Mouse (Mus musculus) embryonic facial prominence, embryonic 10.5 days (tissue): Measurements from ENCODE around the gene Dnajc24. TPM values are rescaled to one million over a fixed set of nuclear protein-coding genes. Genes with fewer than 3 reads are reported as not detected.
A peak's percentile ranks its signal among the peaks of the same experiment; 100 is the strongest.

Source experiments
- DNase-seq: peaks from one replicate; pipeline ENCODE4 v3.0.0-alpha.2; 2017; ENCODE audit warnings: low spot score
- H3K27ac ChIP-seq: fragments of 300-500 bp; sonication (generic); replicated peaks from 2 replicates; pipeline ENCODE4 v1.5.1; 2016; ENCODE audit warnings: mild to moderate bottlenecking
- H3K27me3 ChIP-seq: fragments of 300-500 bp; sonication (generic); replicated peaks from 2 replicates; pipeline ENCODE4 v1.6.1; 2016; ENCODE audit warnings: low read depth, mild to moderate bottlenecking; ENCODE audit not compliant: poor library complexity, severe bottlenecking
- H3K36me3 ChIP-seq: fragments of 300-500 bp; sonication (generic); replicated peaks from 2 replicates; pipeline ENCODE4 v1.6.1; 2016; ENCODE audit warnings: mild to moderate bottlenecking, moderate library complexity
- H3K4me1 ChIP-seq: fragments of 300-500 bp; sonication (generic); 2 replicates; pipeline ENCODE4 v1.6.1; 2016
- H3K4me3 ChIP-seq: fragments of 300-500 bp; sonication (generic); 2 replicates; pipeline ENCODE4 v1.5.1; 2016; ENCODE audit warnings: mild to moderate bottlenecking, moderate library complexity
- H3K9me3 ChIP-seq: fragments of 300-500 bp; sonication (generic); 2 replicates; pipeline ENCODE4 v1.6.1; 2016; ENCODE audit warnings: mild to moderate bottlenecking
- WGBS: fragments of 180-500 bp; shearing (Covaris S2); methylation state at CpG from one replicate; pipeline ENCODE4 v1.1.7; 2016; 5-methylcytosine and 5-hydroxymethylcytosine counted together
- polyA plus RNA-seq: library from polyadenylated mRNA; unstranded; fragments of >200 nt; fragmentation: Nextera tagmentation; extraction: Ambion mirVana; gene quantifications from 2 replicates; pipeline ENCODE4 v1.2.1, GENCODE M21; 2016

Dnajc24 gene
- 42.7 and 55.7 TPM in 2 replicates for polyA plus RNA-seq

GRCm38 (mm10) chr2:106002835-106003739 is at the start of gene Dnajc24:
Gene Dnajc24 (minus strand): TSS chr2:106003549.
- H3K9me3 ChIP-seq = no peaks in the 10 kb centered on the region
- H3K27ac ChIP-seq = peak within 1 kb of the TSS; percentile 89
- H3K27me3 ChIP-seq = no peaks in the 10 kb centered on the region
- WGBS = 2% methylated on average over 44 of the region's 44 CpGs
- H3K4me1 ChIP-seq = peaks cover 11% of the 10 kb centered on the region
- DNase-seq = peak; percentile 92
- H3K36me3 ChIP-seq = peaks cover 4% of the 10 kb centered on the region; the same call in 1 of the 2 replicates
- peak within 1 kb of the TSS; percentile 90 for H3K4me3 ChIP-seq

DNA sequence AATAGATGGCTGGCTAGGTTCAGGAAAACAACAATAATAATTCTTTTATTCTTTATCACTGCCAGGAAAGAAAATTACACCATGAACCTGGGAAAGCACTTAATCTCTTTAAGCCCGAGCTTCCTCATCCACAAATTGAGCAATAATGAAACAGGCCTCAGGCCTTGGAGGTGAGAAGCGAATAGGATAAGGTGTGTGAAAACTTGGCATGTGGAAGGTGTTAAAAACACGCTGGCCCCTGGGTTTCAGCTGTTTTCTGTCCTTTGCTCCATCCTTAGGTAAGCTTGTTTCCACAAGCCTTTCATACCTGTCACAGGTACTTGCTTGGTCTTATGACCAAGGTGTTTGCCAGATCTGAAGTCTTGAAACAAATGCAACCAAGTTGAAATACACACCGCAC is 43.3 kb upstream of the Dnajc24 start:
- Histone ChIP-seq H3K27ac (no peak overlapping the region), H3K36me3 (no peaks in the 10 kb centered on the region), H3K4me3 (no peak overlapping the region), H3K9me3 (no peaks in the 10 kb centered on the region), H3K4me1 (no peaks in the 10 kb centered on the region), H3K27me3 (peaks cover 3% of the 10 kb centered on the region; the same call in 1 of the 2 replicates)
- DNase-seq = no peak
- WGBS = 84% methylated on average over 4 of the region's 4 CpGs

DNA sequence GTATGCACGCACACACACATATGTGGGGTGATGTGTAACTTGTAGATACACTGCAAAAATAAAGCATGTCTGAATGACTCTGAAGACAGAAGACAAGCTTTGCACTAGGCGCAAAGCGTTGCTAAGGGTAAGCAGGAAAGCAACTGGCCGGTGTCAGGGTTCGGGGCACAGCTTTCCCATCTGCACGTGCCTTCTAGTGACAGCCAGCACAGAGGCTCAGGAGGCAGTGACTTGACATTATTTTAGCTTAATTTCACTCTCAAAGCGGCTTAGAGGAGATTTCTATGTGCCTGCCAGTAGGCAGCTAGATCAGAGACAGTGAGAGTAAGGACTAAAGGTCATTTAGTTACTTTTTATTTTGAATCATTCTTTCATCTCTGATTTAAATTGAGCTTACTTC is 39.1 kb upstream of the Dnajc24 start:
- DNase-seq = no peak
- Histone ChIP-seq H3K4me3 (no peak overlapping the region), H3K27ac (no peak overlapping the region), H3K4me1 (no peaks in the 10 kb centered on the region), H3K9me3 (no peaks in the 10 kb centered on the region), H3K27me3 (peaks cover 3% of the 10 kb centered on the region; the same call in 1 of the 2 replicates), H3K36me3 (no peaks in the 10 kb centered on the region)
- 65% methylated on average over 7 of the region's 7 CpGs for WGBS

DNA sequence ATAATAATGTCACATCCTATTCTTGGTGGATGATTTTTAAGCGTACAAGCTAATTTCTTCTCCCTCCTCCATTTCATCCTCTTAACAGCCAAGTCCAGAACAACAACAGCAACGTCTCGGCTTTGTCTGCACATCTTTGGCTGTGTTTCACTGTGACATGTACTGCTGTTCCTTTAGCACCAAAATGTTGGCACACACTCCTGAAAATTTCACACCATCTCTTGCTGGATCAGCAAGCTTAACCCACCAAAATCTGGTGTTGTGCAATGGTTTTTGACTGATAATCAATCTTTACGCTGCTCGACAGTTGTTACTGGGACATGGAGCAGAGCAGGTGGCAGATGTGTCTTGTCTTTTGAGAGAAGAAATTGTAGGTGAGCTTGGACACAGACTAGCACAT is 38.6 kb upstream of the Dnajc24 start:
- peaks cover 3% of the 10 kb centered on the region; the same call in 1 of the 2 replicates for H3K27me3 ChIP-seq
- no peak overlapping the region for H3K4me3 ChIP-seq
- H3K4me1 ChIP-seq = no peaks in the 10 kb centered on the region
- no peaks in the 10 kb centered on the region for H3K9me3 ChIP-seq
- H3K27ac ChIP-seq = no peak overlapping the region
- DNase-seq = no peak
- WGBS = 87% methylated on average over 5 of the region's 5 CpGs
- H3K36me3 ChIP-seq = no peaks in the 10 kb centered on the region

- H3K36me3 ChIP-seq = no peaks in the 10 kb centered on the region
- no peaks in the 10 kb centered on the region for H3K9me3 ChIP-seq
- H3K4me1 ChIP-seq = no peaks in the 10 kb centered on the region
- H3K4me3 ChIP-seq = no peak overlapping the region
- H3K27me3 ChIP-seq = peaks cover 8% of the 10 kb centered on the region; the same call in 1 of the 2 replicates
- DNase-seq = no peak
- H3K27ac ChIP-seq = no peak overlapping the region
- 42% methylated on average over 4 of the region's 4 CpGs for WGBS
Measured at GRCm38 (mm10) chr2:106038286-106038685, 34.9 kb upstream of the Dnajc24 start.

- H3K4me3 ChIP-seq = no peak overlapping the region
- no peaks in the 10 kb centered on the region for H3K27me3 ChIP-seq
- DNase-seq = no peak
- WGBS = 74% methylated on average over 3 of the region's 3 CpGs
- H3K27ac ChIP-seq = no peak overlapping the region
- no peaks in the 10 kb centered on the region for H3K9me3 ChIP-seq
- no peaks in the 10 kb centered on the region for H3K4me1 ChIP-seq
- H3K36me3 ChIP-seq = no peaks in the 10 kb centered on the region
Measured at GRCm38 (mm10) chr2:106024895-106025294, 21.5 kb upstream of the Dnajc24 start.

- 74% methylated on average over 2 of the region's 2 CpGs for WGBS
- H3K4me3 ChIP-seq = no peak overlapping the region
- 0 out of 2 replicates have a peak, but pooled peaks cover 3% of the 10 kb centered on the region for H3K4me1 ChIP-seq
- no peaks in the 10 kb centered on the region for H3K27me3 ChIP-seq
- no peaks in the 10 kb centered on the region for H3K9me3 ChIP-seq
- H3K36me3 ChIP-seq = no peaks in the 10 kb centered on the region
- no peak overlapping the region for H3K27ac ChIP-seq
- no peak for DNase-seq
Measured at GRCm38 (mm10) chr2:106008415-106008814, 5.1 kb upstream of the Dnajc24 start.

- no peak overlapping the region for H3K4me3 ChIP-seq
- H3K9me3 ChIP-seq = no peaks in the 10 kb centered on the region
- no peak for DNase-seq
- no peaks in the 10 kb centered on the region for H3K27me3 ChIP-seq
- peaks cover 7% of the 10 kb centered on the region; the same call in 1 of the 2 replicates for H3K36me3 ChIP-seq
- H3K27ac ChIP-seq = no peak overlapping the region
- H3K4me1 ChIP-seq = peaks cover 18% of the 10 kb centered on the region
- WGBS = 23% methylated on average over 2 of the region's 2 CpGs
Measured at GRCm38 (mm10) chr2:105987999-105988398, 15.3 kb downstream of the Dnajc24 start.

- H3K27me3 ChIP-seq = no peaks in the 10 kb centered on the region
- H3K36me3 ChIP-seq = peaks cover 7% of the 10 kb centered on the region; the same call in 1 of the 2 replicates
- H3K4me1 ChIP-seq = peaks cover 18% of the 10 kb centered on the region
- peak; percentile 61 for DNase-seq
- H3K4me3 ChIP-seq = no peak overlapping the region
- no peaks in the 10 kb centered on the region for H3K9me3 ChIP-seq
- 13% methylated on average over 1 of the region's 1 CpGs for WGBS
- peak overlapping the region; percentile 67 for H3K27ac ChIP-seq
Measured at GRCm38 (mm10) chr2:105987131-105987530, 16.2 kb downstream of the Dnajc24 start.

DNA sequence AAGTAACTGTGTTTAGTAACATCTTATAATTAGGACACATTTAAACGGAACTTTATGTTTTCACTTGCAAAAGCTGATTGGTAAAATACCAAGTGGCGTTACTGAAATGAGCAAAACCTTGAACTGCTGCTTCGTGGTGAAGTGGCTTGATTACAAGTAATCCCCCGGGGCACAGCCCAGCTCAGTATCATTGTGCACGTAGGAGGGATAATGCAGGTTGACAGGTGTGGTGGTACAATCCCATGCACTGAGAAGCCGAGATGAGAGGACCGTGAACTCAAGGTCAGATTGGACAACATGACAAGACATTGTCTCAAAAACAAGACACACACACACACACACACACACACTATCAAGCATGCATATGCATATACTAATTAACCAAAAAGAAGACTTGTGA is 18.1 kb downstream of the Dnajc24 start:
- Histone ChIP-seq H3K27me3 (no peaks in the 10 kb centered on the region), H3K4me1 (peaks cover 18% of the 10 kb centered on the region), H3K9me3 (no peaks in the 10 kb centered on the region), H3K27ac (no peak overlapping the region), H3K4me3 (no peak overlapping the region), H3K36me3 (peaks cover 9% of the 10 kb centered on the region; the same call in 1 of the 2 replicates)
- DNase-seq = peak; percentile 15
- 67% methylated on average over 7 of the region's 7 CpGs for WGBS

DNA sequence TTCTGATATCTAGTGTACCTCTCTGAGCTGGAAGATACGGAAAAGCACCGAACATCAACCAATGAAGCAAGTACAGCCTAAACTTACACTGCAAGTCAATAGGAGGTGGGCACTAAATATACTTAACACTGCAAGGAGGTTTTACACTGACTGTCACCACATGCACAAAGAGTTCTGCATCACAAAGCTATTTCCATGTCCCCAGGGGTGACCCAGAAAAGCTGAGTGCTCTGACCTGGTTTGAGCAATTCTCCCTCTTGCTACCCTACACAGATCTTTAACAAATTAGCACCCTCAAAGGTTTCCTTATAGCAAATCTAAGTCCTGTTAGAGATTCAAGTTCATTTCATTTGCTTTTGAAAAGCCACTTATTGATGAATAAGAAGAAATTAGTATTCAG is 25.3 kb downstream of the Dnajc24 start:
- Histone ChIP-seq H3K4me1 (peaks cover 10% of the 10 kb centered on the region), H3K27ac (no peak overlapping the region), H3K27me3 (no peaks in the 10 kb centered on the region), H3K36me3 (peaks cover 5% of the 10 kb centered on the region; the same call in 1 of the 2 replicates), H3K4me3 (no peak overlapping the region), H3K9me3 (no peaks in the 10 kb centered on the region)
- 95% methylated on average over 2 of the region's 2 CpGs for WGBS
- DNase-seq = no peak

DNA sequence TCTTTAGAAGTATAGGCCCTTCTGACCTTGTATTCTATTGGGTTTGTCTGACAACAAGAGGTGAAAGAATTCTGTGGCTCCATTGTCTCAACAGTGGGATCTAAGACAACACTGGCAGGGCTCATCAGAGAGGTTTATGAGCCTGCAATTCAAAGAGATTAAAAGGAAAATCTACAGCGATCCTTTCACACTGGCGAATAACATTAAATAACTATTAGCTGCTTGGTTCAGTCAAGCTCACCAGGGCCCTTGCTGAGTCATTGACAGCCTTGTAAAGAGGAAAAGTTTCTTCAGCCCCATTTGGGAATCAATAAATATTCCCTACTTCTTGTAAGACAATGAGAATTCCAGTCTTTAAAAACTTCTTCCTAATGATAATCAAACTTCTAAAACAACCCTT is 29.4 kb downstream of the Dnajc24 start:
- H3K36me3 ChIP-seq = peaks cover 14% of the 10 kb centered on the region
- no peaks in the 10 kb centered on the region for H3K9me3 ChIP-seq
- H3K4me3 ChIP-seq = no peak overlapping the region
- H3K4me1 ChIP-seq = peaks cover 12% of the 10 kb centered on the region
- H3K27me3 ChIP-seq = no peaks in the 10 kb centered on the region
- no peak overlapping the region for H3K27ac ChIP-seq
- WGBS = 17% methylated on average over 2 of the region's 2 CpGs
- no peak for DNase-seq

DNA sequence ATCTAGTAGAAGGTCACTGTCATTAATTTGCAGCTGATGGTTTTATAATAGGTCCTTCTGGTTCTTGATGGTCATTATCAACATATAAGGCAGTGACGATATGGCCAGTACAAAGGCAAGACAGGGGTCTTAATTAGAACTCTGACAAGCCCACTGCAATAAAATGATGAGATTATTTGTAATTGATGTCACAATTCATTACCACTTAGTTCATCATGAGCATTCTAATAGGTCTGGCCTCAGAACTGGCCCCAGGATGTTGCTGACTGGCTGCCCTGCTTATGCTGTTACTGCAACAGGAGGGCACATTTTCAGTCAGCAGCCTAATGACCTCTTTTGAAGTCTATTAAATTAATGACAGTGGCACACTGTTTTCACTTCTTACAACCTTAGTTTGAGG is 39.9 kb downstream of the Dnajc24 start:
- Histone ChIP-seq H3K27ac (no peak overlapping the region), H3K4me3 (no peak overlapping the region), H3K27me3 (no peaks in the 10 kb centered on the region), H3K4me1 (no peaks in the 10 kb centered on the region), H3K36me3 (peaks cover 48% of the 10 kb centered on the region), H3K9me3 (no peaks in the 10 kb centered on the region)
- 89% methylated on average over 1 of the region's 1 CpGs for WGBS
- no peak for DNase-seq
